Mouse (Mus musculus) lung, adult 2 months (tissue): ENCODE measurements at regions not wholly inside any gene's neighbourhood (a gene's known extent, or its start where the extent isn't known, plus 50 kb on each side); places are given as distances from the start of the nearest gene placed in this dataset.

Experiments used
- CTCF ChIP-seq: fragments of 200-500 bp; IDR thresholded peaks from 2 replicates; pipeline ENCODE4 v1.5.1; 2011; ENCODE audit warnings: mild to moderate bottlenecking, low read length, control low read depth; ENCODE audit not compliant: insufficient read depth
- POLR2A ChIP-seq: fragments of 200-500 bp; IDR thresholded peaks from 2 replicates; pipeline ENCODE4 v1.6.1; 2011; ENCODE audit warnings: low read depth, mild to moderate bottlenecking, control low read depth, low read length, borderline replicate concordance; ENCODE audit errors: extremely low read depth

- TF ChIP-seq CTCF (no peak), POLR2A (no peak)
Measured at GRCm38 (mm10) chr13:59363428-59363827, 221.6 kb downstream of the Agtpbp1 start.
